Mouse (Mus musculus): ENCODE results near the gene Grwd1. TPM values are rescaled to one million over a fixed set of nuclear protein-coding genes. Genes with fewer than 3 reads are reported as not detected.

Grwd1 gene
- total RNA-seq, 2 experiments from 2014 or later = 27.3 to 30.9 TPM

GRCm38 (mm10) chr7:45801348-45801747 lies 29.4 kb downstream of the Grwd1 start:
- peak; percentile 80 for ATAC-seq (replicated peaks; ENCODE audit: poor library complexity, severe bottlenecking)

- peak; percentile 79 for ATAC-seq (replicated peaks; ENCODE audit: poor library complexity, severe bottlenecking)
Measured at GRCm38 (mm10) chr7:45800546-45801204, 30.1 kb downstream of the Grwd1 start.

- no peak for ATAC-seq (replicated peaks; ENCODE audit: poor library complexity, severe bottlenecking)
Measured at GRCm38 (mm10) chr7:45800001-45800400, 30.7 kb downstream of the Grwd1 start.

GRCm38 (mm10) chr7:45798931-45799330 lies 31.8 kb downstream of the Grwd1 start:
- ATAC-seq (replicated peaks; ENCODE audit: poor library complexity, severe bottlenecking) = no peak

GRCm38 (mm10) chr7:45798511-45798836 lies 32.3 kb downstream of the Grwd1 start:
- ATAC-seq (replicated peaks; ENCODE audit: poor library complexity, severe bottlenecking) = no peak

GRCm38 (mm10) chr7:45797661-45798510 lies 32.9 kb downstream of the Grwd1 start:
- ATAC-seq (replicated peaks; ENCODE audit: poor library complexity, severe bottlenecking) = no peak

GRCm38 (mm10) chr7:45796950-45797349 lies 33.8 kb downstream of the Grwd1 start:
- ATAC-seq (replicated peaks; ENCODE audit: poor library complexity, severe bottlenecking) = no peak

GRCm38 (mm10) chr7:45794971-45795370 lies 35.8 kb downstream of the Grwd1 start:
- no peak for ATAC-seq (replicated peaks; ENCODE audit: poor library complexity, severe bottlenecking)

GRCm38 (mm10) chr7:45793969-45794585 lies 36.7 kb downstream of the Grwd1 start:
- ATAC-seq (replicated peaks; ENCODE audit: poor library complexity, severe bottlenecking) = no peak

- no peak for ATAC-seq (replicated peaks; ENCODE audit: poor library complexity, severe bottlenecking)
Measured at GRCm38 (mm10) chr7:45793240-45793639, 37.5 kb downstream of the Grwd1 start.

GRCm38 (mm10) chr7:45791756-45792490 lies 38.8 kb downstream of the Grwd1 start:
- no peak; the same call in 1 of the 2 replicates for ATAC-seq (replicated peaks; ENCODE audit: poor library complexity, severe bottlenecking)

- ATAC-seq (replicated peaks; ENCODE audit: poor library complexity, severe bottlenecking) = no peak
Measured at GRCm38 (mm10) chr7:45790721-45791120, 40.0 kb downstream of the Grwd1 start.

- ATAC-seq (replicated peaks; ENCODE audit: poor library complexity, severe bottlenecking) = no peak
Measured at GRCm38 (mm10) chr7:45787642-45788041, 43.1 kb downstream of the Grwd1 start.

GRCm38 (mm10) chr7:45786661-45787413 lies 43.9 kb downstream of the Grwd1 start:
- no peak for ATAC-seq (replicated peaks; ENCODE audit: poor library complexity, severe bottlenecking)

GRCm38 (mm10) chr7:45786136-45786578 lies 44.6 kb downstream of the Grwd1 start:
- no peak for ATAC-seq (replicated peaks; ENCODE audit: poor library complexity, severe bottlenecking)

GRCm38 (mm10) chr7:45785388-45786135 lies 45.2 kb downstream of the Grwd1 start:
- ATAC-seq (replicated peaks; ENCODE audit: poor library complexity, severe bottlenecking) = no peak

GRCm38 (mm10) chr7:45784524-45785372 lies 46.0 kb downstream of the Grwd1 start, which contains the start of gene Sult2b1:
Gene Sult2b1, minus strand, starts transcription at chr7:45784669.
- ATAC-seq (replicated peaks; ENCODE audit: poor library complexity, severe bottlenecking) = no peak

- peak; percentile 67 for ATAC-seq (replicated peaks; ENCODE audit: poor library complexity, severe bottlenecking)
Measured at GRCm38 (mm10) chr7:45783511-45784091, 47.1 kb downstream of the Grwd1 start, which contains the start of gene Lmtk3. Gene Lmtk3, plus strand, starts transcription at chr7:45783738.

Measured in granulocyte monocyte progenitor cell, adult 5-6 weeks (primary cell).